Mouse (Mus musculus) spleen, postnatal 36 days (tissue): ENCODE results near the gene Gm4737.
"Not testable (repeated sequence)": the region's sequence is repeated elsewhere in the genome, so short reads cannot be mapped to it uniquely, and the experiment has no call there.

Experiments used
- DNase-seq, 2 experiments: peaks; one replicate each; pipeline ENCODE4 v3.0.0; 2022; ENCODE audit warnings: low spot score in 2 of 2, mixed read lengths in 1 of 2

The Gm4737 gene

GRCm38 (mm10) chr16:46154832-46155231, at the start of gene Gm4737:
TSS of gene Gm4737 (minus strand) at chr16:46155077.
- not testable (repeated sequence) for DNase-seq

GRCm38 (mm10) chr16:46195792-46196191, 40.9 kb upstream of the Gm4737 start:
- DNase-seq: no peak

- no peak for DNase-seq
Measured at GRCm38 (mm10) chr16:46183096-46183495, 28.2 kb upstream of the Gm4737 start.

- DNase-seq: no peak
Measured at GRCm38 (mm10) chr16:46178121-46178801, 23.4 kb upstream of the Gm4737 start.

GRCm38 (mm10) chr16:46173039-46173438, 18.2 kb upstream of the Gm4737 start:
- DNase-seq: no peak

GRCm38 (mm10) chr16:46166971-46167370, 12.1 kb upstream of the Gm4737 start:
- no peak for DNase-seq

GRCm38 (mm10) chr16:46165305-46165704, 10.4 kb upstream of the Gm4737 start:
- no peak for DNase-seq

GRCm38 (mm10) chr16:46151141-46151540, 3.7 kb downstream of the Gm4737 start:
- no peak for DNase-seq

GRCm38 (mm10) chr16:46148661-46149341, 6.1 kb downstream of the Gm4737 start:
- peak; percentile 4 for DNase-seq

GRCm38 (mm10) chr16:46146962-46147361, 7.9 kb downstream of the Gm4737 start:
- no peak for DNase-seq

GRCm38 (mm10) chr16:46122238-46122637, 32.6 kb downstream of the Gm4737 start:
- DNase-seq: no peak

- DNase-seq: peak in 1 of 2 experiments; percentile 3
Measured at GRCm38 (mm10) chr16:46121420-46121819, 33.5 kb downstream of the Gm4737 start.

- DNase-seq: no peak
Measured at GRCm38 (mm10) chr16:46120607-46121006, 34.3 kb downstream of the Gm4737 start.

GRCm38 (mm10) chr16:46120020-46120419, 34.9 kb downstream of the Gm4737 start, which contains the start of gene Cd96:
TSS of gene Cd96 (minus strand) at chr16:46120251.
- DNase-seq: peak; percentile 51 to 61

GRCm38 (mm10) chr16:46117645-46118044, 37.2 kb downstream of the Gm4737 start:
- DNase-seq: no peak

GRCm38 (mm10) chr16:46114727-46115126, 40.1 kb downstream of the Gm4737 start:
- no peak for DNase-seq

GRCm38 (mm10) chr16:46109536-46109935, 45.3 kb downstream of the Gm4737 start:
- no peak for DNase-seq

- DNase-seq: no peak
Measured at GRCm38 (mm10) chr16:46107431-46107830, 47.4 kb downstream of the Gm4737 start.

GRCm38 (mm10) chr16:46104491-46104890, 50.4 kb downstream of the Gm4737 start:
- DNase-seq: no peak
